Mouse (Mus musculus): ENCODE data around the gene Rnf145. TPM values are rescaled to one million over a fixed set of nuclear protein-coding genes. Genes with fewer than 3 reads are reported as not detected.

The Rnf145 gene
- polyA plus RNA-seq, 1 experiment from 2014 or later = 89.5 TPM

DNA sequence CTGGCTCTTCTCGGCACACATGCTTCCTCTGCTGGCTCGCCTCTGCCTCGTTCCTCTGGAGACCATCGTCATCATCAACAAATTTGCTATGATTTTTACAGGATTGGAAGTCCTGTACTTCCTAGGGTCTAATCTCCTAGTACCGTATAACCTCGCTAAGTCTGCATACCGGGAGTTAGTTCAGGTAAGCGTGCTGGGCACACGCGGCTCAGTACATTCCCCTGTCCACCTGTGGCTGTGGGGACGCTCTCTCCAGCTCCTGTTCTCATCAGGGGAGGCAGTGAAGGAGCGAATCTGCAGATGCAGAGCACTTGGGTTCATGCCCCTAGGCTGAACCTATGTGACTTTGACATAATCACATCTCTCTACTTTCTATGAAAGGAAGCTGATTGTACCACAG, 30.1 kb downstream of the Rnf145 start:
- no peaks in the 10 kb centered on the region for H3K27me3 ChIP-seq (replicated peaks; ENCODE audit: control insufficient read depth, insufficient read depth, low read length)
- no peak for ATAC-seq
- no peak overlapping the region for H3K4me3 ChIP-seq (replicated peaks; ENCODE audit: low read length)
- H3K36me3 ChIP-seq (ENCODE audit: control insufficient read depth, insufficient read depth) = peaks cover 29% of the 10 kb centered on the region
- H3K9me3 ChIP-seq (ENCODE audit: control insufficient read depth, low read length) = no peaks in the 10 kb centered on the region
- H3K4me2 ChIP-seq (ENCODE audit: low read length) = no peak overlapping the region
- no peak overlapping the region for H3K27ac ChIP-seq (ENCODE audit: low read length)
- peaks cover 10% of the 10 kb centered on the region for H3K4me1 ChIP-seq (replicated peaks; ENCODE audit: control insufficient read depth, insufficient read depth, low read length)
- H3K9ac ChIP-seq (replicated peaks; ENCODE audit: low read depth, low read length) = no peak overlapping the region
- 94% methylated on average over 12 of the region's 12 CpGs for WGBS

DNA sequence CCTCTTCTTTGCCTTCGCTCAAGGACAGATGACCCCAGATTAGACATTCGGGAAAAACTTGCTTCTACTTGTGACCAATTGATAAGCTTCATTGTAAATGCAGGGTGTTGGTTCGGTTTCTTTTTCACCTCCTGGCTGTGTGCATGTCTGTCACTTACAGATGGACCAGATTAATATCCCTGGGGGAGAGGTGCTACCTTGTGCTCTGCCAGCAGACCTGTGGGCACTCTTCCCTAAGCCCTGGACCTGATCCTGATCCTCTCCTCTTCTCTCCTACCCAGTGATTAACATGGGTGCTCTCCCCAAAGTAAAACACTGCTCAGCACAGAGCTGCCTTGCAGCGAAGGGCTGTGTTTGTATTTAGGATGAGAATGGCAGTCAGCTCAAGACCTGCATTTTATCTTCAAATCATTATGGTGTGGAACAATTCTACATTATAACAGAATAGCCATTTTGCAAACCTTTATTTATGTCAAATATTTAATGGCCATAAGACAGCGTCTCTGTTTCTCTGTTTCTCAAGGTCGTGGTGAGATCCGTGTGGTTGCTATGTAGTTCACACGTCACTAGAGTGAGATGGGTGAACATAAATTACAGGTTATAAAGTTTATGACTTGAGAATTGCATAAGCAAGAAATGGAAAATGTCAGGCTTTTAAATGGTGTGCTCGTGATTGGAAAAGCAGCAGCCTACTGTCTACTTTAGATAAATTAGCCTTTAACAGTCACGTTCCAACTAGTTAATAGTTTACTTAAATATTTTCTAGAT, 30.9 kb downstream of the Rnf145 start:
- no peak for ATAC-seq
- no peaks in the 10 kb centered on the region for H3K9me3 ChIP-seq (ENCODE audit: control insufficient read depth, low read length)
- no peak overlapping the region for H3K4me3 ChIP-seq (replicated peaks; ENCODE audit: low read length)
- H3K4me1 ChIP-seq (replicated peaks; ENCODE audit: control insufficient read depth, insufficient read depth, low read length) = peaks cover 10% of the 10 kb centered on the region
- H3K4me2 ChIP-seq (ENCODE audit: low read length) = no peak overlapping the region
- H3K27me3 ChIP-seq (replicated peaks; ENCODE audit: control insufficient read depth, insufficient read depth, low read length) = no peaks in the 10 kb centered on the region
- peaks cover 29% of the 10 kb centered on the region for H3K36me3 ChIP-seq (ENCODE audit: control insufficient read depth, insufficient read depth)
- no peak overlapping the region for H3K9ac ChIP-seq (replicated peaks; ENCODE audit: low read depth, low read length)
- H3K27ac ChIP-seq (ENCODE audit: low read length) = no peak overlapping the region
- 95% methylated on average over 10 of the region's 10 CpGs for WGBS

DNA sequence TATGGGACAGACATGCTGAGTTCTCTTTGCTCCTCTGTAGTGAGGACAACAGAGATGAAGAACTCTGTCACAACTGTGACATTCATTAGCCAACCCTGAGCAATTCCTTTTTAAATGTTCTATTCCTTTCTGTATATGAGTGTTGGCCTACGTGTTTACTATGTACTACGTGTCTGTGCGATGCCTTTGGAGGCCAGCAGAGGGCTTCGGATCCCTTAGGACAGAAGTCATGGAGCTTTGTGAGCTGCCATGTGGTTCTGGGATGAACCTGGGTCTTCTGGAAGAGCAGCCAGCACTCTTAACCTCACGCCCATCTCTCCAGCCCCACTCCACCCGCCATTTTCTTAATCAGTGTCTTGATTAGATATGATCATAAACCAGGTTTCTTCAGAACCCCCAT, 32.2 kb downstream of the Rnf145 start:
- no peak for ATAC-seq
- WGBS = 93% methylated on average over 6 of the region's 6 CpGs
- Histone ChIP-seq H3K4me2 (ENCODE audit: low read length) (no peak overlapping the region), H3K4me3 (replicated peaks; ENCODE audit: low read length) (no peak overlapping the region), H3K4me1 (replicated peaks; ENCODE audit: control insufficient read depth, insufficient read depth, low read length) (peaks cover 10% of the 10 kb centered on the region), H3K27ac (ENCODE audit: low read length) (no peak overlapping the region), H3K9ac (replicated peaks; ENCODE audit: low read depth, low read length) (no peak overlapping the region), H3K36me3 (ENCODE audit: control insufficient read depth, insufficient read depth) (peaks cover 29% of the 10 kb centered on the region), H3K27me3 (replicated peaks; ENCODE audit: control insufficient read depth, insufficient read depth, low read length) (no peaks in the 10 kb centered on the region), H3K9me3 (ENCODE audit: control insufficient read depth, low read length) (no peaks in the 10 kb centered on the region)

DNA sequence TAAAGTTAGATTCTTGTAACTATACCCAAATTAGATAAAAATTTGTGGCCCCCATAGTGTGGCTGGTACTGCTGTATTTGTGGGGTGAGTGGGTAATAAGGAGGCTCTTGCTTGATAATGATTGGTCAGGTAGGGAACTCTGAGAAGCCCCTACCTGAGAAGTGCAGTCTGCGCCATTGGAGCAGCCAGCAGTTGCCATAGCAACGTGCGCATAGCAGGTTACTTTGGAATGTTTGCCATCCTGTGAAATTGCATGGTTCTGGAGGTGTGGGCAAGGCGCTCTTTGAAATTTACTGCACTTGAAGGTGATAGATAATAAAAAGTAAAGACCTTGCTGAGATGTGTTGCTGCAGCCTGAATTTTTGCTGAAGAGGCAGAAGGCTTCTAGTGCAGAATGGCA, 35.6 kb downstream of the Rnf145 start:
- no peak overlapping the region for H3K4me2 ChIP-seq (ENCODE audit: low read length)
- 79% methylated on average over 4 of the region's 4 CpGs for WGBS
- H3K9me3 ChIP-seq (ENCODE audit: control insufficient read depth, low read length) = no peaks in the 10 kb centered on the region
- no peak overlapping the region for H3K9ac ChIP-seq (replicated peaks; ENCODE audit: low read depth, low read length)
- 0 out of 2 replicates have a peak, but pooled peaks have one; percentile 28 for ATAC-seq
- no peak overlapping the region for H3K4me3 ChIP-seq (replicated peaks; ENCODE audit: low read length)
- no peaks in the 10 kb centered on the region; the same call in 1 of the 2 replicates for H3K4me1 ChIP-seq (replicated peaks; ENCODE audit: control insufficient read depth, insufficient read depth, low read length)
- H3K27ac ChIP-seq (ENCODE audit: low read length) = no peak overlapping the region
- peaks cover 26% of the 10 kb centered on the region for H3K36me3 ChIP-seq (ENCODE audit: control insufficient read depth, insufficient read depth)
- H3K27me3 ChIP-seq (replicated peaks; ENCODE audit: control insufficient read depth, insufficient read depth, low read length) = no peaks in the 10 kb centered on the region

DNA sequence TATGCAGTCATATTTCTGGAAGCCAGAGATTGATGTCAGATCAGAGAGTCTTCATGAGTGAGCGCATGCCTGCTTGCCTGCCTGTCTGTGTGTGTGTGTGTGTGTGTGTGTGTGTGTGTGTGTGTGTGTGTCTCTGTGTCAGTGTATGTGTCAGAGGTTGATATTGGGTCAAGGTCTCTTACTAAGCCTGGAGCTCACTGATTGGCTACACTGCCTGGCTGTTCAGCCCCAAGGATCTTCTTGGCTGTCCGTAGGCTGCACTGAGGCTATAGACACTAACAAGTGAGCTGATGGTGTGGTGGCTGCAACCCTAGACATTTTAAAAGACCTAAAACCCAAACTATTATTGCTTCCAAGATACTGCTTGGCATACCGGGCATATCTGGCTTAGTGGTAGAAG, 39.8 kb downstream of the Rnf145 start:
- Histone ChIP-seq H3K9me3 (ENCODE audit: control insufficient read depth, low read length) (no peaks in the 10 kb centered on the region), H3K4me1 (replicated peaks; ENCODE audit: control insufficient read depth, insufficient read depth, low read length) (no peaks in the 10 kb centered on the region; the same call in 1 of the 2 replicates), H3K9ac (replicated peaks; ENCODE audit: low read depth, low read length) (no peak overlapping the region), H3K36me3 (ENCODE audit: control insufficient read depth, insufficient read depth) (peaks cover 15% of the 10 kb centered on the region), H3K27me3 (replicated peaks; ENCODE audit: control insufficient read depth, insufficient read depth, low read length) (no peaks in the 10 kb centered on the region), H3K4me3 (replicated peaks; ENCODE audit: low read length) (no peak overlapping the region), H3K4me2 (ENCODE audit: low read length) (no peak overlapping the region), H3K27ac (ENCODE audit: low read length) (no peak overlapping the region)
- 91% methylated on average over 3 of the region's 3 CpGs for WGBS
- no peak for ATAC-seq

DNA sequence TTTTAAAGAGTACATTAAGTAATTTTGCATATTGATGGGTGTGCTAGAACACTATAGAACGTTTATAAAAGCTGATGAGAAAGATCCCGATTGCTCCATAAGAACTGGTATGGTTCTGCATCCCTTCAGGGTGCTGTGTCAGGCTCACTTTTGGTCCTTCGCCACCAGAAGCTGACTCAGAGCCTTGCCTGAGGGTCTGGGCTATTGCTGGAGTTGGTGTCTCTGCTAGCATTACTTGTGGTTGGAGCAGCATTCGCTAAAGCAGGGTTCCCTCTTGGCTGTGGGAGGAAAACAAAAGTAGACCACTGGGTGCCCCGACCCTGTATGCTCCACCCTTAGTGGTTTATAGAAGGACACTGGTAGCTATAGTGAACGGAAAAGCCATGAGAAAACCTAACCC, 40.7 kb downstream of the Rnf145 start:
- 96% methylated on average over 6 of the region's 6 CpGs for WGBS
- H3K27ac ChIP-seq (ENCODE audit: low read length) = no peak overlapping the region
- no peaks in the 10 kb centered on the region for H3K9me3 ChIP-seq (ENCODE audit: control insufficient read depth, low read length)
- H3K4me1 ChIP-seq (replicated peaks; ENCODE audit: control insufficient read depth, insufficient read depth, low read length) = no peaks in the 10 kb centered on the region
- peaks cover 24% of the 10 kb centered on the region for H3K36me3 ChIP-seq (ENCODE audit: control insufficient read depth, insufficient read depth)
- H3K9ac ChIP-seq (replicated peaks; ENCODE audit: low read depth, low read length) = no peak overlapping the region
- no peak overlapping the region for H3K4me2 ChIP-seq (ENCODE audit: low read length)
- H3K4me3 ChIP-seq (replicated peaks; ENCODE audit: low read length) = no peak overlapping the region
- no peaks in the 10 kb centered on the region for H3K27me3 ChIP-seq (replicated peaks; ENCODE audit: control insufficient read depth, insufficient read depth, low read length)
- ATAC-seq = no peak

DNA sequence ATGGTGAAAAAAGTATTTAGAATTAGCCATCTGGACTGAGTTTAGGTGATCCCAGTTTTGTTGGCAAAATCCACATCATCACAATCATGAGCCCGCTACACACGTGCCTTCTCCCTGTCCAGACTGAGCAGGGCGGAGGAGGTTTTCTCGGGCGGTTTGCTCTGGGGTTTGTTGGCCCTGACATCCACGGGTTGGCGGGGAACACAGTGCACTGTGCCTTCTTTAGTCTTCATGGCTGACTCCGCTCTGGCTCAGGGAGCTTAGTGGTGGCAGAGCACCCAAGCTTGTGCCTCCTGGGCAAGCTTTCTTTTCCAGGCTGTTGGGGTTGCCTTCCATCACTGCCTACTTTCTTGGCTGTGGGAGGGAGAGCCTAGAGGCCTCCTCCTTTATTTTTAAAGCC, 41.6 kb downstream of the Rnf145 start:
- peak; percentile 50 for ATAC-seq
- Histone ChIP-seq H3K4me3 (replicated peaks; ENCODE audit: low read length) (no peak overlapping the region), H3K27ac (ENCODE audit: low read length) (no peak overlapping the region), H3K9ac (replicated peaks; ENCODE audit: low read depth, low read length) (no peak overlapping the region), H3K36me3 (ENCODE audit: control insufficient read depth, insufficient read depth) (peaks cover 29% of the 10 kb centered on the region), H3K9me3 (ENCODE audit: control insufficient read depth, low read length) (no peaks in the 10 kb centered on the region), H3K4me1 (replicated peaks; ENCODE audit: control insufficient read depth, insufficient read depth, low read length) (no peaks in the 10 kb centered on the region), H3K4me2 (ENCODE audit: low read length) (no peak overlapping the region), H3K27me3 (replicated peaks; ENCODE audit: control insufficient read depth, insufficient read depth, low read length) (no peaks in the 10 kb centered on the region)
- 78% methylated on average over 8 of the region's 8 CpGs for WGBS

DNA sequence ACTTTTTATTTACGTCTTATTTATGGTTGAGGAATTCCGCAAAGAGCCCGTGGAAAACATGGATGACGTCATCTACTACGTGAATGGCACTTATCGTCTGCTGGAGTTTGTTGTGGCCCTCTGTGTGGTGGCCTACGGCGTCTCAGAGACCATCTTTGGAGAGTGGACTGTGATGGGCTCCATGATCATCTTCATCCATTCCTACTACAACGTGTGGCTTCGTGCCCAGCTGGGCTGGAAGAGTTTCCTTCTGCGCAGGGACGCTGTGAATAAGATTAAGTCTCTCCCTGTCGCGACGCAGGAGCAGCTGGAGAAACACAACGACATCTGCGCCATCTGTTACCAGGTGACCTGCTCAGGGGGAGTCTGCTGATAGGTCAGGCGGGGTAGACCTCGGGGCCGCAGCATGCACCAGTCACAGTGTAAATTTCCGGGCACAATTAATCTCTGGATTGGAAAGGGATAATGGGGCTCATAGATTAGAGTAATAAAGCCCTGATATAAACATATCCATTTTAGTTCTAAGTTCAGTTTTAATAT, 42.8 kb downstream of the Rnf145 start:
- WGBS = 81% methylated on average over 21 of the region's 21 CpGs
- H3K27me3 ChIP-seq (replicated peaks; ENCODE audit: control insufficient read depth, insufficient read depth, low read length) = no peaks in the 10 kb centered on the region
- no peak overlapping the region for H3K4me2 ChIP-seq (ENCODE audit: low read length)
- H3K4me3 ChIP-seq (replicated peaks; ENCODE audit: low read length) = no peak overlapping the region
- no peak for ATAC-seq
- H3K27ac ChIP-seq (ENCODE audit: low read length) = no peak overlapping the region
- H3K36me3 ChIP-seq (ENCODE audit: control insufficient read depth, insufficient read depth) = peaks cover 27% of the 10 kb centered on the region
- H3K9ac ChIP-seq (replicated peaks; ENCODE audit: low read depth, low read length) = no peak overlapping the region
- no peaks in the 10 kb centered on the region for H3K9me3 ChIP-seq (ENCODE audit: control insufficient read depth, low read length)
- H3K4me1 ChIP-seq (replicated peaks; ENCODE audit: control insufficient read depth, insufficient read depth, low read length) = no peaks in the 10 kb centered on the region

DNA sequence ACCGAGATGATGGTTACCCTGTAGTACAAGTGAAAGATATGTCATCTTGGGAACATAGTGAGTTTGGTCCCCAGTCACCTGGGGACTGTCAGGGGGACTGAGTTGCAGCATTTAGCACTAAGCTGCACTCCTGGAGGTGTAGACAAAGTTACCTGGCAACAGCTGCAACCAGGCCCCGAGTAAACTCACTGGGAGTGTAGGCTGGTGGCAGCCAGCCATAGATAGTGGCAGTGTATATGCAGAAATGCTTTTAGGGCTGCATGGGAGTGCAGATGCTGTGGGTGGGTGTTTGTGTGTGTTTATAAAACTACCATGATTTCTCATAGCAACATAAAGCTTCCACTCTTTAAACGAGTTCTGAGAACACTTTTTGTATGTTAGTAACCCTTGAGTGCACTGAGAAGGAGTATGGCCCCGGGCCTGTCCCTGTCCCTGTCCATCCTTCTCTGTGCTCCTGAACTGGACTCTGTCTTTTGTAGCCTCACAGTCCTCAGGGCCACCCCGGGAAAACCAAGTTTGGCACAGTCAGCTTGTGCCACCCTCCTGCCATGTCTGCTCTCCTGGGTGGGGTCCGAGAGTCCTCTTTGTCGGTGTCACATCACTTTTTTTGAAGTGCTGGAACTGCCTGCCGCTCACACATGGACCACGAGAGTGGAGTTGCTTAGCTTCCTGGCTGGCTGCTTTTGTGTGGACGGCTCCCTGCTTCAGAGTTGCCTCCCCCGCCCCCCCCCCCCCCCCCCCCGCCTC, 43.8 kb downstream of the Rnf145 start:
- H3K27me3 ChIP-seq (replicated peaks; ENCODE audit: control insufficient read depth, insufficient read depth, low read length) = no peaks in the 10 kb centered on the region
- H3K4me3 ChIP-seq (replicated peaks; ENCODE audit: low read length) = no peak overlapping the region
- no peaks in the 10 kb centered on the region for H3K4me1 ChIP-seq (replicated peaks; ENCODE audit: control insufficient read depth, insufficient read depth, low read length)
- peaks cover 22% of the 10 kb centered on the region for H3K36me3 ChIP-seq (ENCODE audit: control insufficient read depth, insufficient read depth)
- H3K27ac ChIP-seq (ENCODE audit: low read length) = no peak overlapping the region
- 72% methylated on average over 10 of the region's 12 CpGs for WGBS
- no peak for ATAC-seq
- no peak overlapping the region for H3K4me2 ChIP-seq (ENCODE audit: low read length)
- H3K9me3 ChIP-seq (ENCODE audit: control insufficient read depth, low read length) = no peaks in the 10 kb centered on the region
- no peak overlapping the region for H3K9ac ChIP-seq (replicated peaks; ENCODE audit: low read depth, low read length)
